Mouse (Mus musculus) large intestine, adult 2 months (tissue): ENCODE data around the gene Chaf1a. TPM values are rescaled to one million over a fixed set of nuclear protein-coding genes. Genes with fewer than 3 reads are reported as not detected.
"Not testable (repeated sequence)": the region's sequence is repeated elsewhere in the genome, so short reads cannot be mapped to it uniquely, and the experiment has no call there.

Experiments
- DNase-seq: peaks from one replicate; pipeline ENCODE4 v3.0.0-alpha.2; 2012; ENCODE audit warnings: low read depth, low spot score
- WGBS: fragments of 180-500 bp; shearing (Covaris S2); methylation state at CpG from one replicate; pipeline ENCODE4 v1.1.7; 2018; 5-methylcytosine and 5-hydroxymethylcytosine counted together
- polyA plus RNA-seq: library from polyadenylated mRNA; depleted of rRNA; stranded (reverse); fragments of >200 nt; gene quantifications from 2 replicates; pipeline ENCODE4 v1.2.3, GENCODE M21; 2012

Chaf1a gene
- polyA plus RNA-seq, 1 experiment: 6.9 TPM

DNA sequence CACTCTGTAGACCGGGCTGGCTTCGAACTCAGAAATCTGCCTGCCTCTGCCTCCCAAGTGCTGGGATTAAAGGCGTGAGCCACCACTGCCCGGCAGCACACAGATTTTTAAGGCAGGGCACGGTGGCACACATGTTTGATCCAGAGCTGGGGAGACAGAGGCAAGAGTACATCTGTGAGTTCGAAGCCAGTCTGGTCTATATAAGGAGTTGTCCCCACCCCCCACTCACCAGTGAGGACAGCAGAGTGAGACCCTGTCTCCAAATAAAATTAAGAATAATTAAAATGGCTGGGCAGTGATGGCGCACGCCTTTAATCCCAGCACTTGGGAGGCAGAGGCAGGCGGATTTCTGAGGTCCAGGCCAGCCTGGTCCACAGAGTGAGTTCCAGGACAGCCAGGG lies 38.1 kb downstream of the Chaf1a start:
- not testable (repeated sequence) for DNase-seq
- 62% methylated on average over 9 of the region's 9 CpGs for WGBS

DNA sequence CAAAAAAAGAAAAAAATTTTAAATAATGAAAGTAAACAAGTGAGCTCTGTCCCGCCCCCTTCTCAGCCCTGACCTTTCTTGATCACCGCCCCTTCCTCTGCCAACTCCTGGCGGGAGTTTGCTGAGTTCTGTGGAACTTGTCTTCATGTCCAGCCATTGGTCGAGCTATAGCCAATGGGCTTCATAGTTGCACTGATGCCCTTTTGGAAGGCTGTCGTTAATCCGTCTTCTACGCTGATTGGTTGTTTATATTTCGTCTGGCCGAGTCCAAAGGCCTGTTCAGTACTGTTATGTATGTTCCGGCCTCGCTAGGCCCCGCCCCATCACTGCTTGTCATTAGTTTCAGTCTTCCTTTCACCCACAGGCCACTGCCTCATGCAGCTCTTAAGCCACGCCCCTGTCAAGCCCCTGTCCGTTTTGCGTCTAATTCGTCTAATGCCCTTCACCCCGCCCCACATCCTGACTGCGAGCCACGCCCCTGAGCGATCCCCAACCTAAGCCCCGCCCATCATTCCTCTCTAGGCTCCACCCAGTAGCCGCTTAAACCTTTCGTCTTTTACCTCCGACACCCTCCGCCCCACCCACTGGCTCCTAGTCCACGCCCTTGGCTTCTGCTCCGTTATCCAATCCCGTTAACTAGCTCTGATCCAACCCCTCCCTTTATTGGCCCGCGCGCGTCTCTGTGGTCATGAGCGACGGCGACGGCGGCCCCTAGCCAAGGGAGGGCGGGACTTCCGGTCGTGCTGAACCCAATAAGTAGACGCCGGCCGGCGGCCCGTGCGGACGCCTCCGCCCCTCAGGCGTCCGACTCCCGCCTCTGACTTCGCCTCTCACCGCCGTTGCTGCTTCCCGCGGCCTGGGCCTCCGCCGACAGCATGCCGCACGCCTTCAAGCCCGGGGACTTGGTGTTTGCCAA lies 38.9 kb downstream of the Chaf1a start, which contains the start of gene Hdgfl2:
Gene Hdgfl2, plus strand, starts transcription at position 755 of the 916 bp plus-strand sequence.
- DNase-seq: peak; percentile 99
- under 1% methylated on average over 61 of the region's 61 CpGs for WGBS

DNA sequence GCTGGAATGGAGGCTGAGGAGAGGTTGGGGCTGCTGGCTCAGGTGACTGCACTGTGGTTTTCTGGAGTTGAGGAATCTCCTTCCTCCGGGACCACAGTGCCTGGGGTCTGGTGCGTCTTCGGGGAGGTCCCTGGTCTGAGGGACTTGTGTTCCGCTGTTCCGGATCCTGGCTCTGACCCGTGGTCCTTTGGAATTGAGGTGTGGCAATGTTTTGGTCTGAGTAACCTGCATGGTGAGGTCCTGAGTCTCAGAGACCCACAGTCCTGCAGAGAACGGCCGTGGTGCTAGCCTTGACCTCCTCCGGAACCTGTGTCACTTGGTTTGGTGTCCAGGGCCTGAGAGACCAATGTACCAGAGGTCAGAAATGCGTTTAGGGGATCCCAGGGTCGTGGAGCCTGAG lies 39.7 kb downstream of the Chaf1a start:
- under 1% methylated on average over 11 of the region's 11 CpGs for WGBS
- DNase-seq: no peak

DNA sequence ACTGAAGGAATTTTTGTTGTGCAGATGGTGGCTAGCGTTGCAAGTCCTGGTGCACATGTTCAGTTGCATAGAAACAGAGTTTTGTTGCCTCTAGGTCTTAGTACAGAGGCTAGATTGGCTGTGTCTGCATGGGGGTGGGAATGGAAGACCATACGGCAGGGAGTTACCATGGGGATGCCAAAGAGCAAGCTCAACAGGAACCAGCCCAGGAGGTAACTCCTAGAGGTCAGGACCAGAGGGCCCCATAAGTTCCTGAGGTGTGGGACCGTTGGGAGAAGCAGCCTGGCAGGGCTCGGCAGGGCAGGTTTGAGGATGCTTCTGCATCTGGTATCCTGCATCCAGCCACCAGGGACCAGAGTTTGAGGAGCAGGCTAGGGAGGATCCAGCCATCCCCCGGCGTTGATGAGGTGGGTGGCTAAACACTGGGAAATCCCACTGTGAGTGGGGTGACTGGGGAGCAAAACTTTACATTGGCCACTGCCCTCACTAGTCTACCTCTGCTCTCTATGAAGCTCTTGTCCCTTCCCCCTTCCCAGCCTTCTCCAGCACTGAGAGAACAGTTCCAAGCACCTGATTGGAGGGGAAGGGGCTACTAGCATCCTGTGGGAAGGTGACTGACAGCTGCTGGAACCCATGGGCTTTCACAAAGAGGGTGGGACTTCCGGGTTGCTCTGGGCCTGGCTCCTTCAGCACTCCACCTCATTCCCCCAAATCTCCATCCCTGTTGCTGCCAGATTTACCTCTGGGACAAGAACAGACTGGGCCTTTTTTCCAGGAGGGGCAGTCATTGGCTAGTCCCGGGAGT lies 40.7 kb downstream of the Chaf1a start:
- DNase-seq: no peak
- 38% methylated on average over 8 of the region's 8 CpGs for WGBS

DNA sequence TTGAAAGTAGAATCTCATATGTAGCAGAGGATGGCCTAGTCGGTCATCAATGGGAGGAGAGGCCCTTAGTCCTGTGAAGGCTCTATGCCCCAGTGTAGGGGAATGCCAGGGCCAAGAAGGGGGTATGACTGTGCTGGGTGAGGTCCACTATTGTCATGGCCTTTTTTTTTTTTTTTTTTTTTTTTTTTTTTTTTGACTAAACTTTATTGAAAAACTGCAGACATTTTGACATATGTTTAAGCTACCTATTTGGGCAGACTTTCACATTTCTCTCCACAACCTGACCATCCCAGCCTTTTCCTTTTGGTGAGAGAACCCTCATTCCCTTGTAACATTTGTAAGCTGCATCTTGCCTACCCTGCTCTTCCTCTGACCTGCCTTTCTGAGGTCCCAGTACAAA lies 52.1 kb downstream of the Chaf1a start:
- 92% methylated on average over 1 of the region's 1 CpGs for WGBS
- DNase-seq: no peak

DNA sequence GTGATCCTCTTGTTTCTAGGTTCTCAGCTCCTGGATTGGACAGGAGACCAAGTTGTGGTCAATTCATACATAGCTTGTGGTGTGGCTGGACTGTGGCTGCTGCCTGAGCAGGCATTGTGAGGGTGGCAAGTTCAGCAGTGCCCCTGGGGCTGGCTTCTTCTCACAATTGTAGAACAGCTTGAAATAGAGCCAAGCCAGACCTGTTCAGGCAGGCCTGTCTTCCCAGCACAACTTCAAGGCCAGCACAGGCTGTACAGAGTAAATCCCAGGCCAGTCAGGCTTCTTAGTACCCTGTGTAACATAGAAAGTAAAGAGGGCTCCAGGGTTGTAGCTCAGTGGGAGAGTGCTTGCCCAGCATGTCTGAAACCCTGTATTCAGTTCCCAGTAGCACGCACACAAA lies 52.6 kb downstream of the Chaf1a start:
- no peak for DNase-seq
- 96% methylated on average over 1 of the region's 1 CpGs for WGBS

DNA sequence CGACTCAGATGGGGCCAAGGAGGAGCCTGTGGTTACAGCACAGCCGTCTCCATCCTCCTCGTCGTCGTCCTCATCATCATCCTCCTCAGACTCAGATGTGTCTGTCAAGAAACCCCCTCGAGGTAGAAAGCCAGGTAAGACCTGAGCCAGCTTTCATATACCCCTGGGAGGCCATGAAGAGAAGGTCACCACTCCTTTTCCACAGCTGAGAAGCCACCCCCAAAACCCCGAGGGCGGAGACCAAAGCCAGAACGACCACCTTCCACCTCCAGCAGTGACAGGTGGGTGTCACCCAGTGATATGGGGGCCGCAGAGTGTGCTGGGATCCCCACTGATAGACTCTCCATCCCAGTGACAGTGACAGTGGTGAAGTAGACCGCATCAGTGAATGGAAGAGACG lies 56.6 kb downstream of the Chaf1a start:
- no peak for DNase-seq
- 88% methylated on average over 12 of the region's 12 CpGs for WGBS

DNA sequence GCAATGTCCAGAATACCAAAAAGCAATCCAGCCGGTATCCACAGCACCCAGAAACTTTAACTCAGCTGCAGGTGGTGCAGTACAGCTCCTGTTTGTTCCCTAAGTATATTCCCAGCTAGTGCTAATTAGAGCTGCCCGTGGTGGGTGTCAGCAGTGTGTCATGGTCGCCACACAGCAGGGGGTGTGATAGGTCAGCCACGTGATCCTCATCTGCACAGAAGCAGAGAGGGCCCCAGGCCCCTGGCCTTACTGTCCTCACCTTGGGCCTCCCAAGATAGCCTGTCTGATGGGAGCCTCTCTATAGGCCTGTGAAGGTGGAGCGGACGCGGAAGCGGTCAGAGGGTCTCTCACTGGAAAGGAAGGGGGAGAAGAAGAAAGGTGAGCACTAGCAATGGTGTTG lies 57.9 kb downstream of the Chaf1a start:
- 94% methylated on average over 8 of the region's 8 CpGs for WGBS
- DNase-seq: no peak

DNA sequence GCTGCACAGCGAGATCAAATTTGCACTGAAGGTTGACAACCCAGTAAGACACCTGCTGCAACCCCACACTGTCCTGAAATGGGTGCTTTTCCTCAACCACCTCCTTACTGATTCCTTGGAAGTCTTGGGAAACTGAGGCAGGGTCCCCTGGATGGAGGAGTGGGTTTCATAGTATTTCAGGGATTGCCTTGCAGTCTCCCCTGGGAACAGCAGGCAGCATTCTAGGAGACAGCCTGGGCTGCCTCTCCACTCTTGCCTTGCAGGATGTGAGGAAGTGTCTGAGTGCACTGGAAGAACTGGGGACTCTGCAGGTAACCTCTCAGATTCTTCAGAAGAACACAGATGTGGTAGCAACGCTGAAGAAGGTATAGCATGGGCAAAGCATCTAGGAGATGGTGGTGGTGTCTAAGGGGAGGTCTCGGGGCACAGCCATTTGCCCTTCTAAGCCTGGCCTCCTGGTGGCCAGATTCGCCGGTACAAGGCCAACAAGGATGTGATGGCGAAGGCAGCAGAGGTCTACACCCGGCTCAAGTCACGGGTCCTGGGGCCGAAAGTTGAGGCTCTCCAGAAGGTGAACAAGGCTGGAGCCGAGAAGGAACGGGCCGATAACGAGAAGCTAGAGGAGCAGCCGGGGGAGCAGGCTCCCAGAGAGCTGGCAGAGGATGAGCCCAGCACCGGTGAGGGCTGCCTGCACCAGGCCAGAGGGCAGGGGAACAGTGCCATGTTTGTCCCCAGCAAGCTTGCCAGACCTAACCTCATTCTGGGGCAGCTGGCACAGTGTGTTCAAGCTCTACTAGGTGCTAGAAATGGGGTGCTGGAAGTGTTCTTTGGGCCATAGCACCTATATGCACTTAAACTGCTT lies 58.7 kb downstream of the Chaf1a start:
- no peak for DNase-seq
- 92% methylated on average over 15 of the region's 15 CpGs for WGBS

DNA sequence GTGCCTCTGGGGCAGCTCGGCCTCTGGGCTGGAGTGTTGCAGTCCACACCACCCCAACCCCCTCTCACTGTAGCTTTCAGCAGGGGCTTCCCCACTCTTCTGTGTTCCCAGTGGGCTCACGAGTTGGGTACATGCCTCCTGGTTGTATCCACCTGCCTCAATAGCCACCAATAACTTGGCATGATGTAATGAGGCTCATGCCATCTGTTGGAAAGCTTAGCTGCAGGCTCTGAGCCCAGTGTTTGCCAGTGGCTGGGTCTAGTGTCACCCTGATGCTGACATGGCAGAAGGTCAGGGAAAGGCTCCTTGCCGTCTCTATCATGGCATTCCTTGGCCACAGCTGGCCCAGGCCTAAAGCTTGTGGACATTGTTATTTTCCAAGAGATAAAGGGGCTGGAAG lies 60.6 kb downstream of the Chaf1a start:
- 92% methylated on average over 3 of the region's 3 CpGs for WGBS
- no peak for DNase-seq

DNA sequence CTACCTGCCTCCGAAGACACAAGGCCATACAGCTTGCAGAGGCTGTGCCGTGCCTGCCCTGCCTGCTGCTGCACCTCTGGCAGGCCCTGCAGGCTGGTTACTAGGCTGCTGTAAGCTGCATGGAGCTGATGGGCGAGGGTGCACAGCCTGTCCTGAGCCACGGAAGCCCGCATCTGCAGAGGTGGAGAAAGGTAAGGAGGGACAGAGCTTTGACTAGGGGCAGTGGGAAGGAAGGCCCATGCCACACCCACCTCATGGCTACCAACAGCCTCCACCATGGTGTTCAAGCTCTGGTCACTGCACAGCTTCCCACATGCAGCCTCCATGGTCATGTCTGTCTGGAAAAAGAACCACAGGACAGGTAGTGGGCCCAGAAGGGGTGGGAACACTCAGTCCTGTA lies 61.9 kb downstream of the Chaf1a start:
- WGBS: 90% methylated on average over 5 of the region's 5 CpGs
- DNase-seq: no peak

DNA sequence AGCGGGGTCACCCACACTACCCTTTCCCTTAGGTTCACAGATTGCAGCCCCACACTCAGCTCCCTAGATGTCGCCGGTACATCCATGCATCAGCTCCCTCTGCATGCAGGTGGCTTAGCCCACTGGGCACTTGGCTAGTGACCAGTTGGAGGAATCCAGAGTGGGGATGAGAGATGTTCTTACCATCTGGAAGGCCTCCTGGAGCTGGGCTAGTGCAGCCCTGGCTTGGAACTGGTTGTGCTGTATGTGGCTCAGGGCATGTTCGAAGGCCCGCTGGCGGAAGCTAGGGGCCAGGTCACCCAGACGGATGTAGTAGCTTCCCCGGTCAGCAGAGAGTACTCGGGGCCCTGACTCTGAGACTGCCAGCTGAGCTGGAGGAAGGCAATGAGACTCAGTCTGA lies 62.7 kb downstream of the Chaf1a start:
- WGBS: 94% methylated on average over 9 of the region's 9 CpGs
- DNase-seq: no peak

DNA sequence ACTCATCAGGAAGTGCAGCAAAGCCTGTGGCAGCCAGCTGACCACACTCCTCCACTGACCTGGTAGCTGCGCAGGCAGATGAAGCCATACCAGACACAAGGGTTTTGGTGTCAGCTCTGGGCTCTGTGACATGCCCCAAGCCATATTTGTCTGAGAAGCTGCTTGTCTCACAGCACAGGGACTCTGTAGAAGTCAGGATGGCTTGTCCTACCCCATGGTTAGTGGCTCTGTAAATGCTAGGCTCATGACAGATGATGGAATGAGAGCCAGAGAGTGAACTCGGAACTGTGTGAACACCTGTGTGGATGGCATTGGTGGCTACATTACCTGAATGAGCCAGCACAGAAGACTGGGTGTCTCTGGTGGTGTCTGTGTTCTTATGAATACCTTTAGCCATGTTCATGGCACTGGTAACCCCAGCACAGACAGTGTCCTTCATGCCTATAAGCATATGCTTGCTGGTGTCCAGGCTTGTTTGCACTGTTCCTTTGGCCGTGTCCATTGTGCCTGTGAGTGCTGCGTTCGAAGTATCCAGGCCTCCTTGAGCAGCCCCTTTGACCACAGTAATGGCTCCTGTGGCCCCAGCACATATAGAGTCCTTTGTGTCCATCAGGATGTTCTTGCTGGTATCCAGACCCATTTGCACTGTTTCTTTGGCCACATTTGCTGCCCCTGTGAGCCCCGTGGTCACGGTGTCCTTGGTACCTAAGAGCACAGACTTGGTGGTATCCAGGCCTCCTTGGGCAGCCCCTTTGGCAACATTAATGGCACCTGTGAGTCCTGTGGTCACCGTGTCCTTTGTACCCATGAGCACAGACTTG lies 63.4 kb downstream of the Chaf1a start:
- no peak for DNase-seq
- 96% methylated on average over 8 of the region's 8 CpGs for WGBS

DNA sequence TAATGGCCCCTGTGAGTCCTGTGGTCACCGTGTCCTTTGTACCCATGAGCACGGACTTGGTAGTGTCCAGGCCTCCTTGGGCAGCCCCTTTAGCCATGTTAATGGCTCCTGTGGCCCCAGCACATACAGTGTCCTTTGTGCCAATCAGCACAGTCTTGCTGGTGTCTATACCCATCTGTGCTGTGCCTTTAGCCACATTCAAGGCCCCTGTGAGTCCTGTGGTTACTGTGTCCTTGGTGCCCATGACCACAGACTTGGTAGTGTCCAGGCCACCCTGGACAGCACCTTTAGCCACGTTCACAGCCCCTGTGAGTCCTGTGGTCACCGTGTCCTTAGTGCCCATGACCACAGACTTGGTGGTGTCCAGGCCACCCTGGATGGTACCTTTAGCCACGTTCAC lies 64.6 kb downstream of the Chaf1a start:
- WGBS: 93% methylated on average over 2 of the region's 5 CpGs
- not testable (repeated sequence) for DNase-seq

DNA sequence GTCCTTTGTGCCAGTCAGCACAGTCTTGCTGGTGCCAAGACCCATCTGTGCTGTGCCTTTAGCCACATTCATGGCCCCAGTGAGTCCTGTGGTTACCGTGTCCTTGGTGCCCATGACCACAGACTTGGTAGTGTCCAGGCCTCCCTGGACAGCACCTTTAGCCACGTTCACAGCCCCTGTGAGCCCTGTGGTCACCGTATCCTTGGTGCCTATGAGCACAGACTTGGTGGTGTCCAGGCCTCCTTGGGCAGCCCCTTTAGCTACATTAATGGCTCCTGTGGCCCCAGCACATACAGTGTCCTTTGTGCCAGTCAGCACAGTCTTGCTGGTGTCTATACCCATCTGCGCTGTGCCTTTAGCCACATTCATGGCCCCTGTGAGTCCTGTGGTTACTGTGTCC lies 66.2 kb downstream of the Chaf1a start:
- 93% methylated on average over 4 of the region's 4 CpGs for WGBS
- not testable (repeated sequence) for DNase-seq

DNA sequence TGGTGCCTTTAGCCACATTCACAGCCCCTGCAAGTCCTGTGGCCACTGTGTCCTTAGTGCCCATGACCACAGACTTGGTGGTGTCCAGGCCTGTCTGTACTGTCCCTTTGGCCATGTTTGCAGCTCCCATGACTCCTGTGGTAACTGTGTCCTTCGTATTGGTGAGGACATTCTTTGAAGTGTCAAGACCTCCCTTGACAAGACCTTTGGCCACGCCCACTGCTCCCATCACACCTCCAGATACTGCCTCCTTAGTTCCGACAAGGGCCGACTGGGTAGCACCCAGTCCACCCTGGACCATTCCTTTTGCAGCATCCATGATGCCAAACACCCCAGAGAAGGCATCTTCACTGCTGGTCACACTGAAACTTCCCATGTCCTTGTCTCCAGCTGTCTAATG lies 66.7 kb downstream of the Chaf1a start:
- WGBS: 74% methylated on average over 4 of the region's 4 CpGs

DNA sequence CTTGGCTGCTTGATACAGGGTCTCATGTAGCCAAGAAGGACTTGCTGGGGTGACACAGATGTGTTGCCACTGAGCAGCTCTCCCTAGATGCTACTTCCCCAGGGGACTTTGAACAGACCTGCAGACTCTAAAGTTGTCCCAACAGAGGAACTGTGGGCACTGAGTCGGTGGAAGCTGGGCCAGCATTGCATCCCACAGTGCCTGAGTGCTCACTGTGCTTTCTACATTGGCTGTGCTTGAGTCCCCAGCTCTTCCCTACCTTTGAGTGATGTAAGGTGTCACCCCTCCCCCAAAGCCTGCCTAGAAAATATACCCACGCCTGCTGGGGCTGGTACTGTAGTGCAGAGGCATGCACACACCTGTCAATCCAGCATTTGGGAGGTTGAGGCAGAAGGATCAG lies 67.5 kb downstream of the Chaf1a start:
- no peak for DNase-seq
- 67% methylated on average over 2 of the region's 2 CpGs for WGBS

More for the DNA sequence above, 66.7 kb downstream of the Chaf1a start:
- no peak for DNase-seq

DNA sequence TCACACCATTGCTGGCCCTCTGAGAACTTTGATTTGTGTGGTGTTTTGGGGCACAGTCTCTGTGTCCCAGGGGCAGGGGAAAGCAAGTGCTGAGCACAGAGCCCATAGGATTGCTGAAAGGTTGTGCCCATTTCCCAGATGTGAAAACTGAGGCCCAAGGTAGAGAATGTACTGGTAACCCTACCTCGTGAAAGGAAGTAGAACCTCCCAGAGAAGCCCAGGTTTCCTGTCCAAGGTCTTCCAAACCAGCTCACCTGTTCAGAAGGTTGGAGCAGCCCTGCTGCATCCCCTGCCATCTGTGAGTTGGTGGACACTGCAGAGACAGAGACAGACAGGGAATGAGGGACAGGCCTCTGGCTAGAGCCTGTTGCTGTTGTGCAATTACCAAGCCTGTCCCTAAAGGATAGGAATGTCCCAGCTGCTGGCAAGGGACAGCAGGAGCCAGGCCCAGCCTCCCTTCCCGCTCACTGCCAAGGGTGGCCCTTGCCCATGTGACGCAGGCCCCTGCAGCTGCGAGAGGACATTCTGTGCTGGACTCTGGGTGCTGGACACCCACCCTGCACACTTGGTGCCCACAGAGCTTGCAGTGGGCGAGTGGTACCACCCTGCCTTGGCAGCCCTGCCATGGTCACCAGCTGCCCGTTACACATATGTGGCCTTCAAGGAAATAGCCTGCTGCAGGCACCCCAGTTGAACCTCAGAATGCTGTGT lies 68.2 kb downstream of the Chaf1a start:
- 74% methylated on average over 6 of the region's 6 CpGs for WGBS
- DNase-seq: no peak
